In the genomic region with DNA sequence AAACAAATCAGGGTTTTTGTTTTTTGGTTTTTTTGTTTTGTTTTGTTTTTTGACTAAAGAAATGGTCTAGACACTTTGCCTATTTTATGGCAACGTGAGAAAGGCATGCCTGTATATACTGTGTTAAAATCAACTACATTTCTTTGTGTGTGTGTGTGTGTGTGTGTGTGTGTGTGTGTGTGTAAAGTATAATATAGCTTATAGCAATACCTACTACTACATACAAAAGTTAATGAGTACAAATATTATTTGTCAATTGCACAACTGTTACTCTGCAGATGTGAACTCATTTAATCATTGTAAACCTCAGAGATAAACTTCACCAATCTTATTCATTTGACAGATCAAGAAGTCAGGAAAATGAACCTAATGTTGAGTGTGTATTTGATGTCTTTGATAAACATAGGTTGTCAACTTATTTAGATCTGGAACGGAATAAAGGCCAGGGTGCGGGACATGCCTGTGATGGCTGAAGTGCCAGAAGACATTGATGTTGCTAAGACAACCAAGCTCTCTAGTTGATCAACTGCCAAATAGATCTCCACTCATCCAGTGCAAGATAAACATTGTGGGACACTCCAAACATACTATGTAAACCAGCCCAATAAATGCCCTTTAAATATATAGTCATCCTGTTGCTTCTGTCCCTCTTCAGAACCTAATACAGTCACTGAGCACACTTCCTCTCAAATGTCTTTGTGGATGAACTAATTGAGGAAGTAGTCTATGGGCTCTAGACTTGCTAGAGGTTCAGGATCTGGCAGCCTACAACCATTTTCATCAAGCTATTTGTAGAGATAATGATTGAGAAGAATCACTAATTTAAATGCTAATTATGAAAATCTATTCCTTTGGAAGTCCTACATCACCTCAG, we compare ENCODE assay signal across 1 mouse cellular context.
TF ChIP-seq lines count a peak whose summit lies in the region.

No protein-coding gene starts in this region.

TF ChIP-seq in CH12.LX, 34 proteins besides CTCF, POLR2A, EP300 and RAD21 (continued from another document):
- no peak for TF ChIP-seq JUN (IDR thresholded peaks at IDR 0.05; ENCODE audit: insufficient read depth, low read depth, low read length)
- no peak for TF ChIP-seq MAX (IDR thresholded peaks at IDR 0.05; ENCODE audit: low read length)
- TF ChIP-seq JUND (conservative IDR thresholded peaks at IDR 0.05; ENCODE audit: low read depth, low read length): no peak
- TF ChIP-seq GABPA (IDR thresholded peaks at IDR 0.05; ENCODE audit: insufficient replicate concordance, low read depth, low read length): no peak
- TF ChIP-seq HCFC1 (IDR thresholded peaks at IDR 0.05; ENCODE audit: low read depth, low read length): no peak
- TF ChIP-seq ETS1 (conservative IDR thresholded peaks at IDR 0.05; ENCODE audit: low read depth, low read length): no peak
- TF ChIP-seq MAZ (IDR thresholded peaks at IDR 0.05; ENCODE audit: low read depth, low read length): no peak
- TF ChIP-seq IRF4 (IDR thresholded peaks at IDR 0.05; ENCODE audit: low read depth, low read length): no peak
- no peak for TF ChIP-seq KAT2A (IDR thresholded peaks at IDR 0.05; ENCODE audit: insufficient replicate concordance, low read length)
- TF ChIP-seq TBP (conservative IDR thresholded peaks at IDR 0.05; ENCODE audit: low read depth, low read length): no peak
- TF ChIP-seq NELFE (IDR thresholded peaks at IDR 0.05; ENCODE audit: low read depth, low read length): no peak
- TF ChIP-seq UBTF (IDR thresholded peaks at IDR 0.05; ENCODE audit: low read depth, low read length): no peak
- TF ChIP-seq ELF1 (IDR thresholded peaks at IDR 0.05; ENCODE audit: low read depth, low read length): no peak
- TF ChIP-seq ZNF384 (IDR thresholded peaks at IDR 0.05; ENCODE audit: low read depth, low read length): no peak
- no peak for TF ChIP-seq CHD1 (IDR thresholded peaks at IDR 0.05; ENCODE audit: low read depth, low read length)
- TF ChIP-seq MAFK (IDR thresholded peaks at IDR 0.05; ENCODE audit: insufficient replicate concordance, low read length): no peak
- TF ChIP-seq MXI1 (IDR thresholded peaks at IDR 0.05; ENCODE audit: low read depth, low read length): no peak
- no peak for TF ChIP-seq USF1 (IDR thresholded peaks at IDR 0.05; ENCODE audit: low read depth, low read length)
- TF ChIP-seq BHLHE40 (IDR thresholded peaks at IDR 0.05; ENCODE audit: low read depth, low read length): no peak
